Mouse (Mus musculus): ENCODE measurements at regions not wholly inside any gene's neighbourhood (a gene's known extent, or its start where the extent isn't known, plus 50 kb on each side); places are given as distances from the start of the nearest gene placed in this dataset.
A peak's percentile ranks its signal among the peaks of the same experiment; 100 is the strongest.

DNA sequence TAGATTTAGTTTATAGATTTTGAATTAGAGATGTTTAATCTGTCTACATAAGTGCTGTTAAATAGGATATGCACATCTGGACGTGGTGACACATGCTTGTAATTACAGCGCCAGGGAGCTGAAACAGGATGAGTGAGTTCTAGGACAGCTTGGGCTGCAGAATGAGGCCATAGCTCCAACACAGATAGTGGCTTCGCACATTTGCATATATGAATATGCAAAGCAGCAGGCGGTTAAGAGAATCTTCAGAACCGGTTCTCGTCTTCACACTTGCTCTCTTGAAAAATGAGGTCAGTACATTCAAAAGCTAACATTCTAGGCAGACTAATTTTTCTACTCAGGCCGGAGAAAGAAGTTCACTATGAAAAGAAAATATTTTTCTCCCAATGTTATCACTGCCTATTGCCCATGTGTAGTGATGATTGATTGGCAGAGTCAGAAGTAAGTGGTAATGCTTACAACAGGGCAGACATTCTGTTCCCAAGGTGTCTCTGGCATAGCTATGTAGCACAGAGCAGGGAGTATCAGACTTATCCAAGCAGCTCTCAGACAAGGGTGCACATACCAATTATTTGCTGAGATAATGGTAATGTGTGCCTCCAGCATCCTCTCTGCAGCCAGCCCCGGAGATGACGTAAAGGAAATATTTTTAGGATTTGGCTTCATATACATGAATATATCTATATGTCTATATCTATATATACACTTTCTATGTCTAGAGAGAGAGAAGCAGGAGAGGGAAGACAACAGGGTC, 178.4 kb downstream of the Sox2 start:
- DNase-seq (ENCODE audit: low spot score), result no peak
- Histone ChIP-seq H3K27me3 (ENCODE audit: insufficient read depth, poor library complexity, severe bottlenecking) (no peaks in the 10 kb centered on the region), H3K27ac (no peak overlapping the region), H3K4me1 (replicated peaks) (0 out of 2 replicates have a peak, but pooled peaks cover 9% of the 10 kb centered on the region), H3K36me3 (no peaks in the 10 kb centered on the region), H3K4me3 (no peak overlapping the region), H3K9me3 (no peaks in the 10 kb centered on the region)
- WGBS, result 65% methylated on average over 9 of the region's 9 CpGs

DNA sequence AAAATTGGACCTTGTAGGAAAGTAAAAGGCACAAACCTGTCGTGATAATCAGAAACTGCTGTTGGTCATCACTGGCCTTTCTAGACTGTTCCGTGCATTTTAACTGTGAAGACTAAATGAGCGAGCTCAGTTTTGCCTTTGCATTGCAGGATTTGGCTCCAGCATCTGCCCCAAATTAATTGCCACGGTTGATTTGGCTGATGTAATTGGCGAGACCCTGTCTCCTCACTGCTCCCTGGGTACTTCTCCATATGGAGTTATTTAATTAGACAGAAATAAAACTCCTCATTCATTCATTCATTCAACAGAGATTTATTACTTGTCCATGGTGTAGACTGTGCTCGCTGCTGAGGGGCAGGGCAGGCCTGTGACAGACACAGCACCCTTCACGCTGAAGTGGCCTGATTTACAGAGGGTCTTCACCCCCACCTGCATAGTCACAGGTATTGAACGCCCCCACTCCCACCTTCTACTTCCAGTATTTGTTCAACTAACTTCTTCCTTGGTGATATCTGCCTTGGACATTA, 186.6 kb downstream of the Sox2 start:
- H3K36me3 ChIP-seq, result no peaks in the 10 kb centered on the region
- 85% methylated on average over 8 of the region's 8 CpGs for WGBS
- no peak overlapping the region for H3K4me3 ChIP-seq
- peaks cover 7% of the 10 kb centered on the region; the same call in 1 of the 2 replicates for H3K4me1 ChIP-seq (replicated peaks)
- DNase-seq (ENCODE audit: low spot score), result no peak
- no peaks in the 10 kb centered on the region for H3K27me3 ChIP-seq (ENCODE audit: insufficient read depth, poor library complexity, severe bottlenecking)
- H3K27ac ChIP-seq, result no peak overlapping the region
- H3K9me3 ChIP-seq, result no peaks in the 10 kb centered on the region

GRCm38 (mm10) chr3:34837644-34838332, 187.6 kb downstream of the Sox2 start:
- no peaks in the 10 kb centered on the region for H3K9me3 ChIP-seq
- no peak overlapping the region for H3K27ac ChIP-seq
- peaks cover 7% of the 10 kb centered on the region; the same call in 1 of the 2 replicates for H3K4me1 ChIP-seq (replicated peaks)
- H3K27me3 ChIP-seq (ENCODE audit: insufficient read depth, poor library complexity, severe bottlenecking), result no peaks in the 10 kb centered on the region
- DNase-seq (ENCODE audit: low spot score), result no peak
- no peaks in the 10 kb centered on the region for H3K36me3 ChIP-seq
- H3K4me3 ChIP-seq, result no peak overlapping the region
- 82% methylated on average over 11 of the region's 11 CpGs for WGBS

- H3K9me3 ChIP-seq, result no peaks in the 10 kb centered on the region
- H3K36me3 ChIP-seq, result no peaks in the 10 kb centered on the region
- no peaks in the 10 kb centered on the region for H3K27me3 ChIP-seq (ENCODE audit: insufficient read depth, poor library complexity, severe bottlenecking)
- 74% methylated on average over 16 of the region's 16 CpGs for WGBS
- DNase-seq (ENCODE audit: low spot score), result peak; percentile 26
- no peak overlapping the region for H3K4me3 ChIP-seq
- peak overlapping the region; percentile 62 for H3K27ac ChIP-seq
- H3K4me1 ChIP-seq (replicated peaks), result peaks cover 20% of the 10 kb centered on the region; the same call in 1 of the 2 replicates
Measured at GRCm38 (mm10) chr3:34860877-34861649, 210.9 kb downstream of the Sox2 start.

- WGBS, result 59% methylated on average over 16 of the region's 16 CpGs
- H3K4me3 ChIP-seq, result no peak overlapping the region
- H3K27me3 ChIP-seq (ENCODE audit: insufficient read depth, poor library complexity, severe bottlenecking), result no peaks in the 10 kb centered on the region
- H3K9me3 ChIP-seq, result no peaks in the 10 kb centered on the region
- no peaks in the 10 kb centered on the region for H3K36me3 ChIP-seq
- peak overlapping the region; percentile 64 for H3K27ac ChIP-seq
- H3K4me1 ChIP-seq (replicated peaks), result peaks cover 12% of the 10 kb centered on the region
- DNase-seq (ENCODE audit: low spot score), result peak; percentile 18
Measured at GRCm38 (mm10) chr3:34868698-34869409, 218.6 kb downstream of the Sox2 start.

GRCm38 (mm10) chr3:34869911-34870310, 219.7 kb downstream of the Sox2 start:
- Histone ChIP-seq H3K4me1 (replicated peaks) (peaks cover 12% of the 10 kb centered on the region), H3K9me3 (no peaks in the 10 kb centered on the region), H3K36me3 (no peaks in the 10 kb centered on the region), H3K27me3 (ENCODE audit: insufficient read depth, poor library complexity, severe bottlenecking) (no peaks in the 10 kb centered on the region), H3K27ac (no peak overlapping the region), H3K4me3 (no peak overlapping the region)
- WGBS, result 95% methylated on average over 6 of the region's 6 CpGs
- no peak for DNase-seq (ENCODE audit: low spot score)

- H3K27ac ChIP-seq, result no peak overlapping the region
- H3K27me3 ChIP-seq (ENCODE audit: insufficient read depth, poor library complexity, severe bottlenecking), result no peaks in the 10 kb centered on the region
- no peak for DNase-seq (ENCODE audit: low spot score)
- H3K4me3 ChIP-seq, result no peak overlapping the region
- no peaks in the 10 kb centered on the region for H3K4me1 ChIP-seq (replicated peaks)
- H3K9me3 ChIP-seq, result no peaks in the 10 kb centered on the region
- H3K36me3 ChIP-seq, result no peaks in the 10 kb centered on the region
- 89% methylated on average over 5 of the region's 5 CpGs for WGBS
Measured at GRCm38 (mm10) chr3:34885137-34885536, 234.9 kb downstream of the Sox2 start.

DNA sequence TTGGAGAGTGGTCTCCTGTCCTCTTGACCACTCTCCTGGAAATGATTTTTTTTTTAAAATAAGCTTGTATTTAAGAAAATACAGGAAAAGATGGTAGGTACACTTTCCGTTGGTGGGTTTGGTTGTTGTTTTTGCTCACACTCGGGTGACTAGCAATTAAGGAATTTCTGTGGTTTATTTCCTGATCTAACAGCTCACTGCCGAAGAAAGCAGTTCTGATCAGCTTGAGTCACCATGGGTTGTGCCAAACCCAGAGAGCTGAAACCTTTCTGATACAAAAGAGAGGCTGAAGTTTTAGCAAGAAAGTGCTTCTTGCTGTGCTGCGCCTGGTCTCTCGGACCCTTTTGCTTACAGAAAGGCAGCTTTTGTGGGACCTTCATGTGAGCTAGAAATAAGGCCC, 243.2 kb downstream of the Sox2 start:
- no peaks in the 10 kb centered on the region for H3K36me3 ChIP-seq
- H3K27me3 ChIP-seq (ENCODE audit: insufficient read depth, poor library complexity, severe bottlenecking), result no peaks in the 10 kb centered on the region
- no peak overlapping the region for H3K4me3 ChIP-seq
- DNase-seq (ENCODE audit: low spot score), result no peak
- WGBS, result 92% methylated on average over 5 of the region's 5 CpGs
- H3K4me1 ChIP-seq (replicated peaks), result no peaks in the 10 kb centered on the region
- H3K9me3 ChIP-seq, result peaks cover 19% of the 10 kb centered on the region
- no peak overlapping the region for H3K27ac ChIP-seq

GRCm38 (mm10) chr3:34903106-34903505, 252.9 kb downstream of the Sox2 start:
- 87% methylated on average over 8 of the region's 8 CpGs for WGBS
- H3K27ac ChIP-seq, result no peak overlapping the region
- no peaks in the 10 kb centered on the region for H3K4me1 ChIP-seq (replicated peaks)
- H3K36me3 ChIP-seq, result no peaks in the 10 kb centered on the region
- H3K9me3 ChIP-seq, result no peaks in the 10 kb centered on the region
- no peak overlapping the region for H3K4me3 ChIP-seq
- no peak for DNase-seq (ENCODE audit: low spot score)
- H3K27me3 ChIP-seq (ENCODE audit: insufficient read depth, poor library complexity, severe bottlenecking), result no peaks in the 10 kb centered on the region

GRCm38 (mm10) chr3:34908489-34908888, 258.3 kb downstream of the Sox2 start:
- H3K9me3 ChIP-seq, result peaks cover 5% of the 10 kb centered on the region
- H3K4me3 ChIP-seq, result no peak overlapping the region
- H3K4me1 ChIP-seq (replicated peaks), result peaks cover 6% of the 10 kb centered on the region
- DNase-seq (ENCODE audit: low spot score), result no peak
- H3K27me3 ChIP-seq (ENCODE audit: insufficient read depth, poor library complexity, severe bottlenecking), result no peaks in the 10 kb centered on the region
- H3K36me3 ChIP-seq, result no peaks in the 10 kb centered on the region
- H3K27ac ChIP-seq, result no peak overlapping the region
- WGBS, result 88% methylated on average over 5 of the region's 5 CpGs

GRCm38 (mm10) chr3:34909350-34909749, 259.1 kb downstream of the Sox2 start:
- Histone ChIP-seq H3K27me3 (ENCODE audit: insufficient read depth, poor library complexity, severe bottlenecking) (no peaks in the 10 kb centered on the region), H3K9me3 (peaks cover 5% of the 10 kb centered on the region), H3K4me3 (no peak overlapping the region), H3K36me3 (no peaks in the 10 kb centered on the region), H3K27ac (no peak overlapping the region), H3K4me1 (replicated peaks) (peaks cover 6% of the 10 kb centered on the region)
- no peak for DNase-seq (ENCODE audit: low spot score)
- WGBS, result 88% methylated on average over 3 of the region's 3 CpGs

GRCm38 (mm10) chr3:34918326-34918932, 268.2 kb downstream of the Sox2 start:
- DNase-seq (ENCODE audit: low spot score), result no peak
- Histone ChIP-seq H3K4me1 (replicated peaks) (0 out of 2 replicates have a peak, but pooled peaks cover 4% of the 10 kb centered on the region), H3K36me3 (no peaks in the 10 kb centered on the region), H3K9me3 (no peaks in the 10 kb centered on the region), H3K27me3 (ENCODE audit: insufficient read depth, poor library complexity, severe bottlenecking) (no peaks in the 10 kb centered on the region), H3K27ac (no peak overlapping the region), H3K4me3 (no peak overlapping the region)
- 66% methylated on average over 6 of the region's 6 CpGs for WGBS
